Mouse (Mus musculus) embryo, embryonic 11 days (tissue): ENCODE data around the gene Olfr1219.

Experiments used
- DNase-seq: peaks from one replicate; pipeline ENCODE4 v3.0.0-alpha.2; 2015

The Olfr1219 gene

DNA sequence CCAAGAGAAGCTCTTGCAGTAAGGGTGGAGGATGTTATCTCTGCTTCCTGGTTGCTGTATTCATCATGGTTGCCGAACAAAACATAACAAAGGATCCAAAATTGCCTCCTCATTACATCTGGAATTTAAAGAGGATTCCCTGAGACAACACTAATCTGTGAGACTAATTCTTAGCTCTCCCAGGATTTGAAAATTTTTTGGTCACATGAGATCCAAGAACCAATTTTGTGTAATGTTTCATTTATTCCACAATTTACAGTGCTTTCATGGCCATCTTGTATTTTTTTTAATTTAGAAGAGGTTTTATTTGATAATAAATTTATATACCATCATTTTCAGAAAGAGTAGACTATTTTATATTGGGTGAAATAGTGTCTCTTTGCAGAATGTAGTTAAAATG is at the start of gene Olfr1219:
Gene Olfr1219 (minus strand): TSS at position 101 of the 400 bp plus-strand sequence.
- DNase-seq, result no peak

DNA sequence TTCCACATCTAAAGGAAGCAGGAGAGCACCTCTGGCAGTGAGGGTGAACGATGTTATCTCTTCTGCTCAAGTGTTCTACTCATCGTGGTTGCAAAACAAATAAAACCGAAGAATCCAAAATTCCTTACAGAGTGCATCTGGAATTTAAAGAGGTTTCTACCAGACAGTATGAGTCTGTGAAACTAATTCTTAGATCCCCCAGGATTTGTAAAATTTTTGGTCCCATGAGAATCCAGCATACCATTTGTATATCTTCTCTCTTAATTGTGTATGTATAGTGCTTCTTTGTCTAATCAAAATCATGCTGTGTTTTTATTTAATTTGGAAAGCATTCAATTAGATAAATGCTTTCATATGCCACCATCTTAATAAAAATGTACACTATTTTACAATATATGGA is 49.6 kb upstream of the Olfr1219 start, which contains the start of gene Olfr1222:
Gene Olfr1222 (minus strand): TSS at position 101 of the 400 bp plus-strand sequence.
- DNase-seq, result no peak

GRCm38 (mm10) chr2:89117183-89117582 is 33.9 kb upstream of the Olfr1219 start, which contains the start of gene Olfr1221:
Gene Olfr1221, minus strand, starts transcription at chr2:89117283.
- no peak for DNase-seq

- DNase-seq, result no peak
Observed at GRCm38 (mm10) chr2:89106735-89107134, 23.4 kb upstream of the Olfr1219 start, which contains the start of gene Olfr1220. Gene Olfr1220, minus strand, starts transcription at chr2:89106835.

- no peak for DNase-seq
Observed at GRCm38 (mm10) chr2:89105651-89106050, 22.3 kb upstream of the Olfr1219 start.

DNA sequence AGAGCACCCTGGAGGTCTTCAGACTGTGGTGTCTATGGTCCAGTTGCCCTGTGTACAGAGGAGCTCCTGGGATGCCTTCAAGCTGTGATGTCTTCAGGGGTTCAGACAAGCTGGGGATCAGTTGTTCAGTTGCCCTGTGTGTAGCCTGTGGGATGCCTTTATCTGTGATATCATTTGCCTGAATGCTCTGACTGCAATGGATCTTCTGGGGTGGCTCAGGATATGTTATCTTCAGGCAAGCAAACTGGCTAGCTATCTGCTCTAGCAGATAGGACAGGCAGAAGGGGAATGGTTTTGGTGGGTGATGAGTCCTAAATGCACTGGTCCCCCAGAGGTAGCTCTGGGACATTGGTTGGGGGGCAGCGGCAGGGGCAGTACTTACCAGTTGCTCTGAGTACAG is 10.5 kb upstream of the Olfr1219 start:
- DNase-seq, result no peak

DNA sequence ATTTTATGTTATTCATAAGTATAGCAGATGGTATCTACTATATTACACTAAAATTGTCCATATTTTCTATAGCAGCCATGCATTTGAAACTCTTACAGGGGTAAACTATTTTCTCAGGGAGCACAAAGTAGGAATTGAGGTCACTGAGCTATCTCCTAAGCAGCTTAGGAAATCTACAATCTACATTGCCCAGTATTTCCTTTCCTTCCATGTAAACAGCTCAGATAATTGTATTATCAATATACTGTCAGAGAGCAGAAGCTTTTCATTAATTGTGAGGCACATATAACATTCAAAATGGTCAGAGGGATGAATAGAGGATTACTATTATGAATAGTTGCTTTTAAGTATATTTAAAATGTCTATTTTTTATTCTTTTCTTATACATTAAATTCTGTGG is 1.8 kb downstream of the Olfr1219 start:
- DNase-seq, result no peak

- no peak for DNase-seq
Observed at GRCm38 (mm10) chr2:89061087-89061486, 22.2 kb downstream of the Olfr1219 start, which contains the start of gene Olfr1218. Gene Olfr1218, minus strand, starts transcription at chr2:89061187.

GRCm38 (mm10) chr2:89031965-89032364 is 51.3 kb downstream of the Olfr1219 start, which contains the start of gene Olfr1217:
Gene Olfr1217, minus strand, starts transcription at chr2:89032065.
- DNase-seq, result no peak
